Mouse (Mus musculus): ENCODE data around the gene Atp8b2.

DNA sequence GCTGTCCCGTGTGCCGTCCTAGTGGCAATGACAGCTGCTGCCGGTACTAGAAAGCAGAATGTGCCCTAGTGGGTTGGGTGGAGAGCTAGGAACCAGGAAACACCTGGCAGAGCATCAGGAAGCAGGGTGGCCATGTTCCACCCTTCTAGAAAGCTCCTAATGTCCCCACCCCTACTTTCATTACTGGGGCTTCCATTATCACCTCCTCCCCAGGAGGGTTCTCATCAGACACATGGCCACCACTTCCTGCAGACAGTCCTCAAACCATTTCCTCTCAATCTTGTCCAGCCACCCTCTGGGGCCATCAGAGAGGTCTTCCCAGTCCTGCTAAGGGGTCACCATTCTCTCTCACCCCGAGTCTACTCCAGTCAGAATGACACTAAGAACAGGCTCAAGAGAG is 1.9 kb downstream of the Atp8b2 start:
- TF ChIP-seq CHD2 (IDR thresholded peaks at IDR 0.05; ENCODE audit: low read depth, low read length) (no peak), ZC3H11A (IDR thresholded peaks at IDR 0.05; ENCODE audit: borderline replicate concordance, low read depth, low read length) (no peak), ZNF384 (IDR thresholded peaks at IDR 0.05; ENCODE audit: low read depth, low read length) (no peak), HCFC1 (IDR thresholded peaks at IDR 0.05; ENCODE audit: borderline replicate concordance, insufficient read depth, low read length) (no peak)

Data from ES-E14 (cell line).